29 mouse cellular contexts compared by ENCODE assay signal in the genomic region with DNA sequence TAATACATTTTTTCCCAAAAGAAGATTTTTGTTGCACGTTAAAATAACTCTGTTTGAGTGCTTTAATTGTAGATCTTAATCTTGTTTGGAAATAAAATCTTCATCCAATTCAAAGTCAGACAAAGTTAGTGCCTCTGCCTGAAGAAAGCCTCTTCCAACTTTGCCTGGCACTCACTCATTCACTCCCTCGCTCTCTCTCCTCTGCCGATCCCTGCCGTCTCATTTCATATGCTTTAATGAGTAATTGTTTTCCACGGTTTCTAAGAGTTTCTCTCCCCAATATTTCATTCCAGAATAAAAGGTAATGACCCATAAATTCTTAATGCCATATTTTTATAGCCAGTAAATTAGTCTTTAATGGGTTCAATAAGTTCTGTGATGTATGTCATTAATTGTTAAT. TPM values are rescaled to one million over a fixed set of nuclear protein-coding genes. Genes with fewer than 3 reads are reported as not detected.
DNase-seq lines count a peak whose midpoint lies in the region; ATAC-seq lines count a peak whose summit lies in the region.
"Had no signal": no experiment of that assay in that cellular context is flagged by ENCODE, and none has a peak within 500 bp of the region (broad histone marks: within the 10 kb centered on the region; RNA-seq: fewer than 3 reads in every experiment).

No protein-coding gene starts in this region.

- H3K9me3 ChIP-seq in hindbrain, embryonic 12.5 days (replicated peaks): no peaks in the 10 kb centered on the region
- no peaks in the 10 kb centered on the region for H3K9me3 ChIP-seq in hindbrain, embryonic 13.5 days
- no peaks in the 10 kb centered on the region for H3K9me3 ChIP-seq in neural tube, embryonic 14.5 days (ENCODE audit: control insufficient read depth, low read length)
- no peaks in the 10 kb centered on the region for H3K9me3 ChIP-seq in neural tube, embryonic 15.5 days (replicated peaks)
- H3K9me3 ChIP-seq: forebrain, embryonic 10.5 days; forebrain, embryonic 13.5 days; G1E had no signal

- no peaks in the 10 kb centered on the region for H3K36me3 ChIP-seq in hindbrain, embryonic 12.5 days
- H3K36me3 ChIP-seq in hindbrain, embryonic 13.5 days: no peaks in the 10 kb centered on the region
- no peaks in the 10 kb centered on the region for H3K36me3 ChIP-seq in neural tube, embryonic 14.5 days (ENCODE audit: control insufficient read depth, insufficient read depth, low read length)
- H3K36me3 ChIP-seq in neural tube, embryonic 15.5 days: no peaks in the 10 kb centered on the region
- H3K36me3 ChIP-seq: forebrain, embryonic 10.5 days; G1E had no signal

- H3K4me2 ChIP-seq in hindbrain, embryonic 12.5 days (replicated peaks): no peak overlapping the region
- H3K4me2 ChIP-seq in hindbrain, embryonic 13.5 days: no peak overlapping the region
- no peak overlapping the region for H3K4me2 ChIP-seq in neural tube, embryonic 14.5 days (ENCODE audit: low read depth, low read length)
- H3K4me2 ChIP-seq in neural tube, embryonic 15.5 days: no peak overlapping the region
- H3K4me2 ChIP-seq: forebrain, embryonic 13.5 days; heart, embryonic 11.5 days had no signal

- H3K4me3 ChIP-seq in hindbrain, embryonic 12.5 days: no peak overlapping the region
- H3K4me3 ChIP-seq in hindbrain, embryonic 13.5 days: no peak overlapping the region
- H3K4me3 ChIP-seq in neural tube, embryonic 14.5 days (ENCODE audit: low read depth, low read length): no peak overlapping the region
- no peak overlapping the region for H3K4me3 ChIP-seq in neural tube, embryonic 15.5 days (replicated peaks)
- H3K4me3 ChIP-seq: forebrain, embryonic 10.5 days; forebrain, embryonic 13.5 days; gastrocnemius, adult 2 months had no signal

- WGBS in hindbrain, embryonic 12.5 days: 41% methylated on average over 5 of the region's 5 CpGs
- 27% methylated on average over 5 of the region's 5 CpGs for WGBS in hindbrain, embryonic 13.5 days
- WGBS in neural tube, embryonic 14.5 days: 25% methylated on average over 5 of the region's 5 CpGs
- 19% methylated on average over 5 of the region's 5 CpGs for WGBS in neural tube, embryonic 15.5 days

- peak; percentile 58; the same call in 1 of the 2 replicates for ATAC-seq in hindbrain, embryonic 12.5 days (ENCODE audit: low FRiP score)
- no peak for ATAC-seq in hindbrain, embryonic 13.5 days (ENCODE audit: low FRiP score)
- peak; percentile 41; the same call in 1 of the 2 replicates for ATAC-seq in neural tube, embryonic 14.5 days (ENCODE audit: low read depth)
- ATAC-seq in neural tube, embryonic 15.5 days (ENCODE audit: low FRiP score): no peak
- ATAC-seq: forebrain, postnatal 0 days; intestine, postnatal 0 days had no signal

- DNase-seq in embryo, embryonic 11 days: peak; percentile 11
- no peak for DNase-seq in embryo, embryonic 10 days (ENCODE audit: low spot score)
- peak; percentile 7 for DNase-seq in mesoderm, embryonic 11.5 days (ENCODE audit: low read depth, low spot score)
- DNase-seq in ovary, postnatal 36 days (ENCODE audit: low spot score): no peak
- DNase-seq: adrenal gland, adult 2 months; adrenal gland, postnatal 14 days; B cell, adult 2 months; cerebellum, adult 11-12 months; cerebellum, adult 8-10 months; cerebellum, postnatal 36 days; forebrain, postnatal 0 days; gastrocnemius, adult 2 months; gastrocnemius, postnatal 14 days; heart, adult 11 months; kidney, adult 8-10 months had no signal

- H3K4me1 ChIP-seq in hindbrain, embryonic 12.5 days: peaks cover 5% of the 10 kb centered on the region; the same call in 1 of the 2 replicates
- peaks cover 6% of the 10 kb centered on the region for H3K4me1 ChIP-seq in hindbrain, embryonic 13.5 days (replicated peaks)
- H3K4me1 ChIP-seq in neural tube, embryonic 14.5 days (ENCODE audit: control insufficient read depth, insufficient read depth, low read length): no peaks in the 10 kb centered on the region
- peaks cover 5% of the 10 kb centered on the region; the same call in 1 of the 2 replicates for H3K4me1 ChIP-seq in neural tube, embryonic 15.5 days

- no peak overlapping the region for H3K27ac ChIP-seq in hindbrain, embryonic 12.5 days
- no peak overlapping the region for H3K27ac ChIP-seq in hindbrain, embryonic 13.5 days
- H3K27ac ChIP-seq in neural tube, embryonic 14.5 days (ENCODE audit: low read depth, low read length): no peak overlapping the region
- no peak overlapping the region for H3K27ac ChIP-seq in neural tube, embryonic 15.5 days (replicated peaks)
- H3K27ac ChIP-seq: forebrain, embryonic 10.5 days; forebrain, embryonic 13.5 days; gastrocnemius, adult 2 months had no signal

- H3K9ac ChIP-seq in hindbrain, embryonic 12.5 days: no peak overlapping the region
- H3K9ac ChIP-seq in hindbrain, embryonic 13.5 days: no peak overlapping the region
- H3K9ac ChIP-seq in neural tube, embryonic 14.5 days (replicated peaks; ENCODE audit: low read depth, low read length): no peak overlapping the region
- no peak overlapping the region for H3K9ac ChIP-seq in neural tube, embryonic 15.5 days (replicated peaks)
- H3K9ac ChIP-seq: forebrain, embryonic 13.5 days; forebrain, postnatal 0 days had no signal

- H3K27me3 ChIP-seq in hindbrain, embryonic 12.5 days: peaks cover 57% of the 10 kb centered on the region
- peaks cover 75% of the 10 kb centered on the region for H3K27me3 ChIP-seq in hindbrain, embryonic 13.5 days
- H3K27me3 ChIP-seq in neural tube, embryonic 14.5 days (ENCODE audit: control insufficient read depth, insufficient read depth, low read length): no peaks in the 10 kb centered on the region; the same call in 1 of the 2 replicates
- H3K27me3 ChIP-seq in neural tube, embryonic 15.5 days (replicated peaks): peaks cover 46% of the 10 kb centered on the region

RNA-seq across cellular contexts. Expression of gene A230072I06Rik, which starts 10.8 kb away (rescaled TPM):
- polyA plus RNA-seq in hindbrain, embryonic 12.5 days (2016; fragmentation: Nextera tagmentation; extraction: Ambion mirVana): 0.12 TPM in 1 of 2 replicates, not detected in the other
- polyA plus RNA-seq in hindbrain, embryonic 13.5 days (2015; fragmentation: Nextera tagmentation; extraction: Ambion mirVana): 0.09 TPM in 1 of 2 replicates, not detected in the other
- polyA plus RNA-seq in neural tube, embryonic 14.5 days (2014; fragmentation: Nextera tagmentation; extraction: Ambion mirVana): not detected in 2 replicates
- polyA plus RNA-seq in neural tube, embryonic 15.5 days (2015; fragmentation: Nextera tagmentation; extraction: Ambion mirVana): not detected in 2 replicates
- polyA plus RNA-seq: adrenal gland, adult 2 months; cortical plate, adult 2 months; embryonic facial prominence, embryonic 11.5 days; embryonic facial prominence, embryonic 14.5 days; forebrain, embryonic 10.5 days; forebrain, postnatal 0 days; G1E; heart, embryonic 11.5 days; heart, embryonic 14.5 days; heart, postnatal 0 days; intestine, postnatal 0 days had no signal

Comparison
In these comparisons a context has a peak if more than half of its experiments do, and no peak if none do; other contexts are left out.
1. DNase-seq: peak in embryo, embryonic 11 days (single experiment) and mesoderm, embryonic 11.5 days (single experiment); none in embryo, embryonic 10 days (single experiment) and ovary, postnatal 36 days (single experiment).
2. ATAC-seq: peak in hindbrain, embryonic 12.5 days (single experiment) and neural tube, embryonic 14.5 days (single experiment); none in hindbrain, embryonic 13.5 days (single experiment) and neural tube, embryonic 15.5 days (single experiment).